Mouse (Mus musculus) lung, postnatal 10 days (tissue): ENCODE data around the gene Farsa.
"Not testable (repeated sequence)": the region's sequence is repeated elsewhere in the genome, so short reads cannot be mapped to it uniquely, and the experiment has no call there.

Source experiments
- DNase-seq: peaks from one replicate; pipeline ENCODE4 v3.0.0; 2021

The Farsa gene

GRCm38 (mm10) chr8:84856864-84857441 lies at the start of gene Farsa:
TSS of gene Farsa (plus strand) at chr8:84856989.
- peak; percentile 96 for DNase-seq

GRCm38 (mm10) chr8:84809109-84809940 lies 47.5 kb upstream of the Farsa start:
- no peak for DNase-seq

- no peak for DNase-seq
Measured at GRCm38 (mm10) chr8:84809941-84810280, 46.9 kb upstream of the Farsa start.

GRCm38 (mm10) chr8:84810896-84811295 lies 45.9 kb upstream of the Farsa start:
- DNase-seq = peak; percentile 96

GRCm38 (mm10) chr8:84811303-84811702 lies 45.5 kb upstream of the Farsa start:
- DNase-seq = no peak

- DNase-seq = peak; percentile 91
Measured at GRCm38 (mm10) chr8:84813059-84813458, 43.7 kb upstream of the Farsa start.

GRCm38 (mm10) chr8:84813830-84814229 lies 43.0 kb upstream of the Farsa start:
- no peak for DNase-seq

- DNase-seq = no peak
Measured at GRCm38 (mm10) chr8:84814240-84814554, 42.6 kb upstream of the Farsa start.

GRCm38 (mm10) chr8:84814555-84815441 lies 42.0 kb upstream of the Farsa start:
- peak; percentile 36 for DNase-seq

- DNase-seq = peak; percentile 98
Measured at GRCm38 (mm10) chr8:84815547-84815946, 41.2 kb upstream of the Farsa start.

GRCm38 (mm10) chr8:84816117-84816516 lies 40.7 kb upstream of the Farsa start:
- DNase-seq = no peak

- no peak for DNase-seq
Measured at GRCm38 (mm10) chr8:84822723-84823122, 34.1 kb upstream of the Farsa start, which contains the start of gene Dand5. TSS of gene Dand5 (minus strand) at chr8:84822823.

- DNase-seq = peak; percentile 70
Measured at GRCm38 (mm10) chr8:84823653-84824052, 33.1 kb upstream of the Farsa start.

- no peak for DNase-seq
Measured at GRCm38 (mm10) chr8:84825636-84826035, 31.2 kb upstream of the Farsa start.

- DNase-seq = not testable (repeated sequence)
Measured at GRCm38 (mm10) chr8:84826518-84826917, 30.3 kb upstream of the Farsa start.

GRCm38 (mm10) chr8:84831490-84831889 lies 25.3 kb upstream of the Farsa start, which contains the start of gene Gadd45gip1:
TSS of gene Gadd45gip1 (plus strand) at chr8:84831522.
- peak; percentile 47 for DNase-seq

GRCm38 (mm10) chr8:84832034-84832717 lies 24.6 kb upstream of the Farsa start:
- peak; percentile 81 for DNase-seq

- DNase-seq = no peak
Measured at GRCm38 (mm10) chr8:84832759-84833742, 23.7 kb upstream of the Farsa start.

- DNase-seq = no peak
Measured at GRCm38 (mm10) chr8:84834002-84834865, 22.6 kb upstream of the Farsa start.
